Mouse (Mus musculus): ENCODE measurements around the gene Adam10. TPM values are rescaled to one million over a fixed set of nuclear protein-coding genes. Genes with fewer than 3 reads are reported as not detected.

Gene Adam10
- total RNA-seq, 2 experiments from 2014 or later: 67.3 to 70.3 TPM

DNA sequence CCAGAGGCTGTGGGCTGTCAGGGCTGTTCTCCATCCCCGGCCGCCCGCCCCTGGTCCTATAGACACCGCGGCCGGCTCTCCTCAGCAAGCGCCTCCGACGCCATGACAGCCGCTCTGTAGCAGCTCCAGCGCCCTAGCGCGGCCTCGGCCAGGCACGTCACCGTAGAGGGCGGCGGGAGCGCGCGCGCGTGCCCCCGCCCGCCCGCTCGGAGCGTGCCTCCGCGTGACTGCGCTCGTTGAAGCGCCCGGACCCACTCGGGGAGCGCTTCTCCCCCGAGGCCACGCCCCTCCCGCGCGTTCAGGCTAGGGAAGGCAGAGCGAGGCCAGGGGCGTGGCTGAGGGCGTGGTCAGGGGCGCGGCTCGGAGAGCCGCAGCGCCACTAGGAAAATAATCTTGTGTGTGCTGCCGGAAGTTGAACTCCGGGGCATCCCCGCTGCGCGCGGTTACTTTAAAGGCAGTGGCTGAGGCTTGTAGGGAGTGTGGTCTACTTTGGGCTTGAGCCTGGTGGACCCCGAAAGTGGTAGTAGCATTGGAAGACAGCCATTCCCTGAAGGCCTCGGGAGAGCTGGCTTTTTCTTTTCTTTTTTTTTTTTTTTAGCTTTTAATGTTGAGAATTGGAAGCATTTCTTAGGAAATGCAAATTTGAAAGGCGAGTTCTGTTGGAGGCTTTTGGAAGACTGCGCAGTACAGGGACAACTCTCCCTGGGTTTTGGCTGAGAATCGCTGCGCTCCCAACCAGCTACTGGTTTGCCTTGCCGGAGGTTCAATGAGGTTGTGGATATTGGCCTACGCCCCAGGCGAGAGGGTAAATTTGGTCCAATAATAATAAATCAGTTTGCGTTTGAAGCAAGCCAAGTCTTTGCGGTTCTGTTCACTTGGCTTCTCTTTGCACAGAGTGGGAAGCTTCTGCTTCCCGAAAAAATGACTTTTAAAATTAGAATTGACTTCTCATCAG is 21.5 kb upstream of the Adam10 start, which contains the start of gene Mindy2:
Mindy2 (minus strand) TSS at position 162 of the 955 bp plus-strand sequence.
- intact Hi-C loops (cut with DNase I): loop anchor here (1.0 to 5.0 kb wide), 3 partner anchors 21 to 420 kb away; partner anchors contain the start of gene Adam10
- DNase-seq (ENCODE audit: extremely low spot score in 1 of 2, low spot score in 2 of 2): peak; percentile 97 to 98
- peak within 1 kb of the TSS; percentile 97 for H3K4me3 ChIP-seq
- H3K27ac ChIP-seq: peak within 1 kb of the TSS; percentile 97
- TF ChIP-seq CTCF (IDR thresholded peaks at IDR 0.05): no peak; the same call in 1 of the 2 replicates

DNA sequence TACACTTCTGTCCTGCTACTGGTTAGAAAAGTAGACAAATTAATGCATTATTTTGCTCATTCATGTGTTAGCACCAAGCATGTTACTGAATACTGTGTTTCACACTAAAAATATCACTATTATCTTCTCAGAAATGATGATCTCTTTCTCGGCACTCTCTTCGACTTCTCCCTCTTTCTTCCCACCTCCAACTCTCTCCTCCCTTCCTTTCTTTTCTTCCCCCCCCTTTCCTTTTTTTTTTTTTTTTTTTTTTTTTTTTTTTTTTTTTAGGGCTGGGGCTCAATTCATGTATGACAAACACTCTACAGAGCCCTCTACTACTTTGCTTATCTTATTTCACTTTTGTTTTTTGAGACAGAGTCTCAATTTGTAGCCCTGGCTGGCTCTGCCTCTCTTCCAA is 20.5 kb upstream of the Adam10 start:
- TF ChIP-seq CTCF (IDR thresholded peaks at IDR 0.05): no peak

GRCm38 (mm10) chr9:70664847-70665246 is 13.9 kb upstream of the Adam10 start:
- intact Hi-C loops (cut with DNase I): no loop called here
- no peak for TF ChIP-seq CTCF (IDR thresholded peaks at IDR 0.05)
- no peak for DNase-seq (ENCODE audit: extremely low spot score in 1 of 2, low spot score in 2 of 2)
- no peak overlapping the region for H3K27ac ChIP-seq
- no peak overlapping the region for H3K4me3 ChIP-seq

More for the DNA sequence above, 20.5 kb upstream of the Adam10 start:
- H3K4me3 ChIP-seq: no peak overlapping the region
- intact Hi-C loops (cut with DNase I): loop anchor here (5.0 kb wide), 1 partner anchor 419 kb away; no protein-coding TSS in a partner anchor
- no peak overlapping the region for H3K27ac ChIP-seq
- no peak for DNase-seq (ENCODE audit: extremely low spot score in 1 of 2, low spot score in 2 of 2)

- no peak for DNase-seq (ENCODE audit: extremely low spot score in 1 of 2, low spot score in 2 of 2)
- H3K4me3 ChIP-seq: no peak overlapping the region
- intact Hi-C loops (cut with DNase I): no loop called here
- no peak overlapping the region for H3K27ac ChIP-seq
- TF ChIP-seq CTCF (IDR thresholded peaks at IDR 0.05): no peak
Measured at GRCm38 (mm10) chr9:70665372-70666145, 13.2 kb upstream of the Adam10 start.

GRCm38 (mm10) chr9:70666811-70667210 is 12.0 kb upstream of the Adam10 start:
- TF ChIP-seq CTCF (IDR thresholded peaks at IDR 0.05): no peak
- Histone ChIP-seq H3K27ac (no peak overlapping the region), H3K4me3 (no peak overlapping the region)
- intact Hi-C loops (cut with DNase I): no loop called here
- no peak for DNase-seq (ENCODE audit: extremely low spot score in 1 of 2, low spot score in 2 of 2)

DNA sequence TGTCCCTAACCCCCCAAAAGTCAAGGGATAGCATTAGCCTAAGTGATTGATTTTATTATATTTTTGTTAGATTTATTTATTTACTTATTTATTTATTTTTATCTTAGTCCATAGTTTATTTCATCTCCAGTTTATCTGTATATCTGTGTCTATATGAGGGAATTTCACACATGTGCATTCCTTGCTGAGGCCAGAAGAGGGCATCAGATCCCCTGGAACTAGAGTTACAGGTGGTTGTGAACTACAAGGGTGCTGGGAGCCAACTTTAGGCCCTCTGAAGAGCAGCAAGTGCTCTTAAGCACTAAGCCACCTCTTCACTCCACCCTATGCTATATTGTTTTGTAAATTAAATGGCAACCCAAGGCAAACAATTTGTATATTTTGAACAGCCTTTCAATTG is 10.7 kb upstream of the Adam10 start:
- intact Hi-C loops (cut with DNase I): no loop called here
- Histone ChIP-seq H3K27ac (no peak overlapping the region), H3K4me3 (no peak overlapping the region)
- no peak for DNase-seq (ENCODE audit: extremely low spot score in 1 of 2, low spot score in 2 of 2)
- peak; percentile 52 for TF ChIP-seq CTCF (IDR thresholded peaks at IDR 0.05)

DNA sequence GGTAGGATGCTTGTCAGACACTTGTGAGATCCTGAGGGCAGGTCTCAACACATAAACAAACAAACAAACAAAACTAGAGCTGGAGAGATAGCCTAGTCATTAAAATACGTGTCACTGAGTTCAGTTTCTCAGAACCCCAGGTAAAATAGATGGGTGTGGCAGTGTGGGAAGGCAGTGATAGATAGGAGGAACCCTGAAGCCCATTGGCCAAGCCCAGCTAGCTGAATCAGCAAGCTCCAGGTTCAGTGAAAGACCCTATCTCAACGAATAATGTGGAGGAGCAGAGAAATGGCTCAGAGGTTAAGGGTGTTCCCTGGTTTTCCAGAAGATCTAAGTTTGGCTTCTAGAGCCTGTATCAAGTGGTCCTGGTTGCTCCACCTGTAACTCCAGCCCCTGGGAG is 9.6 kb upstream of the Adam10 start:
- no peak for DNase-seq (ENCODE audit: extremely low spot score in 1 of 2, low spot score in 2 of 2)
- Histone ChIP-seq H3K27ac (no peak overlapping the region), H3K4me3 (no peak overlapping the region)
- intact Hi-C loops (cut with DNase I): no loop called here
- TF ChIP-seq CTCF (IDR thresholded peaks at IDR 0.05): no peak

DNA sequence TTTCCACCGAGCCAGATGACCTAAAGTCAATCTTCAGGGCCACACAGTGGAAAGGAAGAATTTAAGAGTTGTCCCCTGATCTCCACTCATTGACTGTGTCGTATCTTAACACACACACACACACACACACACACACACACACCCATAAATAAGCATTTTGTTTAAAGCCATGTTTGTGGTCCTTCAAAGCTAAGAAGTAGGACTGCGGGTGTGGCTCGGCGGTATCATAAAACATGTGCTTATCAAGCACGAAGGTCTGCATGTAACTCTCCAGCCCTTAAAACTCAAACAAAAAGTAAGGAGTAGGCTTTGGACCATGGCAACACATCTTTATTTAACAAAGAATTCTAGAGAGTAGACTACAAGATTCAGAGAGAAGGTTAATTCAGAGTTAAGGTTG is 8.4 kb upstream of the Adam10 start:
- no peak for DNase-seq (ENCODE audit: extremely low spot score in 1 of 2, low spot score in 2 of 2)
- Histone ChIP-seq H3K27ac (no peak overlapping the region), H3K4me3 (no peak overlapping the region)
- intact Hi-C loops (cut with DNase I): loop anchor here (5.0 kb wide), 2 partner anchors 117 to 262 kb away; no protein-coding TSS in a partner anchor
- no peak for TF ChIP-seq CTCF (IDR thresholded peaks at IDR 0.05)

GRCm38 (mm10) chr9:70671278-70671677 is 7.5 kb upstream of the Adam10 start:
- no peak overlapping the region for H3K4me3 ChIP-seq
- intact Hi-C loops (cut with DNase I): loop anchor here (5.0 kb wide), 2 partner anchors 116 to 261 kb away; no protein-coding TSS in a partner anchor
- no peak overlapping the region for H3K27ac ChIP-seq
- DNase-seq (ENCODE audit: extremely low spot score in 1 of 2, low spot score in 2 of 2): no peak
- no peak for TF ChIP-seq CTCF (IDR thresholded peaks at IDR 0.05)

- intact Hi-C loops (cut with DNase I): loop anchor here (5.0 kb wide), 2 partner anchors 115 to 260 kb away; no protein-coding TSS in a partner anchor
- Histone ChIP-seq H3K27ac (no peak overlapping the region), H3K4me3 (no peak overlapping the region)
- DNase-seq (ENCODE audit: extremely low spot score in 1 of 2, low spot score in 2 of 2): no peak
- peak; percentile 53 for TF ChIP-seq CTCF (IDR thresholded peaks at IDR 0.05)
Measured at GRCm38 (mm10) chr9:70671772-70672579, 6.8 kb upstream of the Adam10 start.

DNA sequence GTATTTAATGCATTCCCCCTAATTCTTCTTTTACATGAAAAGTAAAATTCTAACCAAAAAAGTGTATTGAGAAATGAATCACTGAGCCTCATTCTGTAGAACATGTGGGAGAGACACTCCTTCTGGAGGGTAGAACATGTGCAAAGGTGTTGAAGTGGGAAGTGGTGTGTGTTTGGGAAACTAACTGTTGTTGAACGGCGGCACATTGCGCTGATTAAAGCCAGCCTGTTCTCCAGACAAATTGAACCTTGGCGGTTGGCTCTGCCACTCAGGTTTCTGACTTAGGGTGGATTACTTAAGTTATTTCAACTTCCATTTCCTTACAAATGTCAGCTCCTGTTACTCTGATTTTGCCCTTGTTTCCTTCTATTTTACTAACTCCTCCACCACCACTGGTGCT is 5.1 kb upstream of the Adam10 start:
- no peak for DNase-seq (ENCODE audit: extremely low spot score in 1 of 2, low spot score in 2 of 2)
- no peak overlapping the region for H3K4me3 ChIP-seq
- H3K27ac ChIP-seq: no peak overlapping the region
- TF ChIP-seq CTCF (IDR thresholded peaks at IDR 0.05): no peak
- intact Hi-C loops (cut with DNase I): loop anchor here (5.0 kb wide), 2 partner anchors 114 to 259 kb away; no protein-coding TSS in a partner anchor
